Mouse (Mus musculus) bone marrow macrophage, adult 2 months (primary cell): Measurements from ENCODE around the gene Klra17.

Experiments used
- CTCF ChIP-seq: IDR thresholded peaks from 2 replicates; pipeline ENCODE4 v1.5.1; 2012; ENCODE audit warnings: low read depth, mild to moderate bottlenecking, low read length, moderate library complexity
- POLR2A ChIP-seq: IDR thresholded peaks from 2 replicates; pipeline ENCODE4 v1.6.1; 2012; ENCODE audit warnings: mild to moderate bottlenecking, low read depth, low read length, borderline replicate concordance

DNA sequence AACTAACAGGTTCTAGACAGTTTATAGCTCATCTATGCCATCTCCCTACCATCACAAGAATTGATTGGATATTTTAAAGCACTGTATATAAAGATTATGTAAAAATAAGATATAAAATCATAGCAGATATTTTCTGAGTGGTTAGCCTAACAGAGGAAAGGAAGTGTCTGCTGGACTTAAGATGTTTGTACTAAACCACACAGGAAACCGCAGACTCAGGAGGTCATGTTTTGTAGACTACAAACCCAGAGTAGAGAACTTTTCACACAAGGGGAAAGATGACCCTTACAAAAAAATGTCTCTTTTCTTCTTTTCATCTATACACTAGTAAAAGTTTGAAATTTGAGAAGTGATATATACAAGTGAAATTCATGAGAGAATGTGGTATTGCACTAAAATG is 52.5 kb downstream of the Klra17 start:
- no peak for TF ChIP-seq CTCF
- no peak for TF ChIP-seq POLR2A
